Mouse (Mus musculus) lung, postnatal 0 days (tissue): ENCODE results near the gene Impdh1. TPM values are rescaled to one million over a fixed set of nuclear protein-coding genes. Genes with fewer than 3 reads are reported as not detected.
"Not testable (repeated sequence)": the region's sequence is repeated elsewhere in the genome, so short reads cannot be mapped to it uniquely, and the experiment has no call there.

ENCODE experiments used
- ATAC-seq: fragments of 200-750 bp; cut with Nextera tagmentation; 2 replicates; pipeline ENCODE4 v1.8.0; 2017; ENCODE audit warnings: moderate library complexity
- DNase-seq: peaks from one replicate; pipeline ENCODE4 v3.0.0-alpha.2; 2016; ENCODE audit warnings: low spot score
- H3K27ac ChIP-seq: fragments of 300-500 bp; sonication (generic); 2 replicates; pipeline ENCODE4 v1.5.1; 2014; ENCODE audit warnings: antibody characterized with exemption, mild to moderate bottlenecking, low read length, mixed read lengths
- H3K27me3 ChIP-seq: fragments of 300-500 bp; sonication (generic); replicated peaks from 2 replicates; pipeline ENCODE4 v1.6.1; 2014; ENCODE audit warnings: low read length, mixed read lengths; ENCODE audit not compliant: insufficient read depth
- H3K36me3 ChIP-seq: fragments of 300-500 bp; sonication (generic); 2 replicates; pipeline ENCODE4 v1.6.1; 2014; ENCODE audit warnings: low read length, mixed read lengths; ENCODE audit not compliant: insufficient read depth
- H3K4me1 ChIP-seq: fragments of 300-500 bp; sonication (generic); 2 replicates; pipeline ENCODE4 v1.6.1; 2014; ENCODE audit warnings: antibody characterized with exemption, low read depth, low read length, mixed read lengths; ENCODE audit not compliant: insufficient read depth
- H3K4me2 ChIP-seq: fragments of 300-500 bp; sonication (generic); replicated peaks from 2 replicates; pipeline ENCODE4 v1.6.1; 2014; ENCODE audit warnings: low read depth, mild to moderate bottlenecking, low read length, moderate library complexity, mixed read lengths
- H3K4me3 ChIP-seq: fragments of 300-500 bp; sonication (generic); 2 replicates; pipeline ENCODE4 v1.5.1; 2014; ENCODE audit warnings: low read depth, low read length
- H3K9ac ChIP-seq: fragments of 300-500 bp; sonication (generic); replicated peaks from 2 replicates; pipeline ENCODE4 v1.6.1; 2014; ENCODE audit warnings: low read depth, mild to moderate bottlenecking
- H3K9me3 ChIP-seq: fragments of 300-500 bp; sonication (generic); 2 replicates; pipeline ENCODE4 v1.6.1; 2016; ENCODE audit warnings: low read length, mixed read lengths
- CTCF ChIP-seq: IDR thresholded peaks from 2 replicates; pipeline ENCODE4 v1.5.1; 2016; ENCODE audit warnings: antibody characterized with exemption, mild to moderate bottlenecking
- EP300 ChIP-seq: IDR thresholded peaks from 2 replicates; pipeline ENCODE4 v1.6.1; 2016; ENCODE audit warnings: antibody characterized with exemption, mild to moderate bottlenecking, control low read depth
- WGBS: fragments of 180-500 bp; shearing (Covaris S2); extraction: QIAGEN DNeasy Blood & Tissue Kit; methylation state at CpG from one replicate; pipeline ENCODE4 v1.1.7; 2014; 5-methylcytosine and 5-hydroxymethylcytosine counted together
- polyA plus RNA-seq: library from polyadenylated mRNA; unstranded; fragments of >200 nt; fragmentation: Nextera tagmentation; extraction: Ambion mirVana; gene quantifications from 2 replicates; pipeline ENCODE4 v1.2.1, GENCODE M21; 2015

Gene Impdh1
- polyA plus RNA-seq, 1 experiment from 2014 or later, result 93.8 TPM

GRCm38 (mm10) chr6:29170063-29170921, 45.9 kb downstream of the Impdh1 start:
- H3K27me3 ChIP-seq, result peaks cover 38% of the 10 kb centered on the region
- TF ChIP-seq EP300, result no peak
- no peak for TF ChIP-seq CTCF
- peak overlapping the region; percentile 85 for H3K4me2 ChIP-seq
- H3K4me3 ChIP-seq, result peak overlapping the region; percentile 39
- H3K27ac ChIP-seq, result no peak overlapping the region
- DNase-seq (peak; percentile 12), ATAC-seq (peak; percentile 14)
- no peaks in the 10 kb centered on the region for H3K9me3 ChIP-seq
- WGBS, result under 1% methylated on average over 56 of the region's 63 CpGs
- H3K9ac ChIP-seq, result no peak overlapping the region
- H3K4me1 ChIP-seq, result peaks cover 10% of the 10 kb centered on the region
- H3K36me3 ChIP-seq, result no peaks in the 10 kb centered on the region; the same call in 1 of the 2 replicates

GRCm38 (mm10) chr6:29169675-29170062, 46.5 kb downstream of the Impdh1 start:
- 12% methylated on average over 12 of the region's 12 CpGs for WGBS
- DNase-seq, result no peak
- H3K9ac ChIP-seq, result no peak overlapping the region

DNA sequence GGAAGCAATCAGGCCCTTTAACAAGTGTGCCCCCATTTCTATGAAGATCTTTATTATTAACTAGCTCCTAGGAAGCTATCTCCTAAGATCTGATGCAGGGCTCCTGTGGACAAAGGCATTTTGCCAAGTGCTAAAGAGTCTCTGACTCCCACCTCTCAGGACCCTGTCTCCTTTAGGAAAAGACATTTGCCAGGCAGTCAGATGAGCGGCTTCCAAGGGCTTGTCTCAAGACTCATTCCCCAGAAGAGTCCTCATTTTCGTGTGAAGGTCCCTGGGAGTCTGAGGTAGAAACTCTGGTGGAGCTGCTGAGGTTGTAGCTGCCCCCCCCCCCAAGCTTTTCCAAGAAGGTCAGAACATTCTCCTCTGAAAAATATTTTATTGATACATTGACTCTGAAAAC, 47.3 kb downstream of the Impdh1 start:
- Histone ChIP-seq H3K9ac (no peak overlapping the region), H3K27ac (no peak overlapping the region), H3K4me1 (peaks cover 10% of the 10 kb centered on the region), H3K4me2 (no peak overlapping the region), H3K4me3 (no peak overlapping the region), H3K9me3 (no peaks in the 10 kb centered on the region), H3K27me3 (peaks cover 33% of the 10 kb centered on the region), H3K36me3 (no peaks in the 10 kb centered on the region; the same call in 1 of the 2 replicates)
- no peak for ATAC-seq
- WGBS, result 48% methylated on average over 2 of the region's 2 CpGs
- no peak for DNase-seq
- TF ChIP-seq CTCF (no peak), EP300 (no peak)

More at GRCm38 (mm10) chr6:29169675-29170062, 46.5 kb downstream of the Impdh1 start:
- ATAC-seq, result no peak
- Histone ChIP-seq H3K4me2 (peak overlapping the region; percentile 85; the same call in 1 of the 2 replicates), H3K27ac (no peak overlapping the region), H3K27me3 (peaks cover 38% of the 10 kb centered on the region), H3K4me3 (no peak overlapping the region), H3K36me3 (no peaks in the 10 kb centered on the region; the same call in 1 of the 2 replicates), H3K4me1 (peaks cover 10% of the 10 kb centered on the region), H3K9me3 (no peaks in the 10 kb centered on the region)
- no peak for TF ChIP-seq EP300
- TF ChIP-seq CTCF, result no peak

DNA sequence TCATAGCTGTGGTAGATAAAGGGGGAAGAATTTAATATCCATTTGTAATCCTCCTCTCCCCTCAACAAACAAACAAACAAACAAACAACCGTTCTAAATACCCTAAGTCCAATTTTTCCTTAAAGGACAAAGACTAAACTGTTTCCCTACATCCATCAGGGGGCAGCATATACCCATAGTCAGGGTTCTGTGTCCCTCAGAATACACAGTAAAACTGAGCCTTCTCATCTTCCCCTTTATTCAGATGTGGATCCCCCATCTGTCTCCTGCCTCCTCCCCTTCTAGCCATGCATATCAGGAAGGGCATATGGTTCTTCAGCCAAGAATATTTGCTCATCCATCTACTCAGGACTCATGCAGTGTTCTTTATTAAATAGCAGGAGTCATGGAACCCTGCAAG, 50.0 kb downstream of the Impdh1 start:
- H3K9ac ChIP-seq, result no peak overlapping the region
- H3K27ac ChIP-seq, result no peak overlapping the region
- TF ChIP-seq EP300 (no peak), CTCF (peak; percentile 85)
- no peak overlapping the region for H3K4me3 ChIP-seq
- no peak overlapping the region for H3K4me2 ChIP-seq
- H3K27me3 ChIP-seq, result peaks cover 23% of the 10 kb centered on the region
- H3K9me3 ChIP-seq, result no peaks in the 10 kb centered on the region
- H3K4me1 ChIP-seq, result peaks cover 8% of the 10 kb centered on the region
- DNase-seq (peak; percentile 78), ATAC-seq (0 out of 2 replicates have a peak, but pooled peaks have one; percentile 21)
- WGBS, result 0% methylated on average over 1 of the region's 1 CpGs
- H3K36me3 ChIP-seq, result no peaks in the 10 kb centered on the region; the same call in 1 of the 2 replicates

- peaks cover 11% of the 10 kb centered on the region for H3K27me3 ChIP-seq
- peak within 1 kb of the TSS; percentile 77 for H3K4me3 ChIP-seq
- H3K9me3 ChIP-seq, result no peaks in the 10 kb centered on the region
- H3K4me1 ChIP-seq, result no peaks in the 10 kb centered on the region
- H3K36me3 ChIP-seq, result 0 out of 2 replicates have a peak, but pooled peaks cover under 1% of the 10 kb centered on the region
- 7% methylated on average over 42 of the region's 42 CpGs for WGBS
- peak within 1 kb of the TSS; percentile 48 for H3K9ac ChIP-seq
- H3K4me2 ChIP-seq, result peak within 1 kb of the TSS; percentile 73
- 0 out of 2 replicates have a peak within 1 kb of the TSS, but pooled peaks have one; percentile 43 for H3K27ac ChIP-seq
- peak; percentile 88 for ATAC-seq
- peak; percentile 95 for DNase-seq
- TF ChIP-seq EP300, result no peak
- no peak for TF ChIP-seq CTCF
Measured at GRCm38 (mm10) chr6:29164314-29165244, 51.6 kb downstream of the Impdh1 start, which contains the start of gene Rbm28. Gene Rbm28 (minus strand): TSS chr6:29165006.

GRCm38 (mm10) chr6:29161291-29161690, 54.9 kb downstream of the Impdh1 start:
- not testable (repeated sequence) for H3K27ac ChIP-seq, H3K27me3 ChIP-seq, H3K9me3 ChIP-seq, H3K9ac ChIP-seq, H3K4me3 ChIP-seq, H3K4me1 ChIP-seq, H3K4me2 ChIP-seq, ATAC-seq, DNase-seq
- WGBS, result over 99% methylated on average over 5 of the region's 5 CpGs
- peaks cover 25% of the 10 kb centered on the region; the same call in 1 of the 2 replicates for H3K36me3 ChIP-seq
